Mouse (Mus musculus) forebrain, postnatal 0 days (tissue): ENCODE measurements around the gene Gins1. TPM values are rescaled to one million over a fixed set of nuclear protein-coding genes. Genes with fewer than 3 reads are reported as not detected.

ENCODE experiments used
- ATAC-seq: fragments of 200-750 bp; cut with Nextera tagmentation; 2 replicates; pipeline ENCODE4 v1.8.0; 2017; ENCODE audit warnings: mild to moderate bottlenecking, moderate library complexity
- DNase-seq: peaks from one replicate; pipeline ENCODE4 v3.0.0-alpha.2; 2015
- H3K27ac ChIP-seq: fragments of 300-500 bp; sonication (generic); 2 replicates; pipeline ENCODE4 v1.5.1; 2014; ENCODE audit warnings: low read depth, mild to moderate bottlenecking, antibody characterized with exemption, low read length, moderate library complexity, mixed read lengths
- H3K27me3 ChIP-seq: fragments of 300-500 bp; sonication (generic); 2 replicates; pipeline ENCODE4 v1.6.1; 2014; ENCODE audit warnings: mild to moderate bottlenecking, low read length, mixed read lengths; ENCODE audit not compliant: insufficient read depth
- H3K36me3 ChIP-seq: fragments of 300-500 bp; sonication (generic); 2 replicates; pipeline ENCODE4 v1.6.1; 2014; ENCODE audit warnings: mild to moderate bottlenecking, moderate library complexity; ENCODE audit not compliant: insufficient read depth
- H3K4me1 ChIP-seq: fragments of 300-500 bp; sonication (generic); 2 replicates; pipeline ENCODE4 v1.6.1; 2014; ENCODE audit warnings: antibody characterized with exemption; ENCODE audit not compliant: insufficient read depth
- H3K4me2 ChIP-seq: fragments of 300-500 bp; sonication (generic); 2 replicates; pipeline ENCODE4 v1.6.1; 2014; ENCODE audit warnings: low read depth, mild to moderate bottlenecking, moderate library complexity
- H3K4me3 ChIP-seq: fragments of 300-500 bp; sonication (generic); 2 replicates; pipeline ENCODE4 v1.5.1; 2014; ENCODE audit warnings: low read depth, low read length, mixed read lengths
- H3K9ac ChIP-seq: fragments of 300-500 bp; sonication (generic); 2 replicates; pipeline ENCODE4 v1.6.1; 2014; ENCODE audit warnings: mild to moderate bottlenecking
- H3K9me3 ChIP-seq: fragments of 300-500 bp; sonication (generic); 2 replicates; pipeline ENCODE4 v1.6.1; 2016; ENCODE audit warnings: low read length
- CTCF ChIP-seq: sonication (generic); IDR thresholded peaks from 2 replicates; pipeline ENCODE4 v1.5.1; 2016; ENCODE audit warnings: antibody characterized with exemption, control low read depth, low read depth
- WGBS: fragments of 180-500 bp; shearing (Covaris S2); extraction: QIAGEN DNeasy Blood & Tissue Kit; methylation state at CpG from one replicate; pipeline ENCODE4 v1.1.7; 2014; 5-methylcytosine and 5-hydroxymethylcytosine counted together
- polyA plus RNA-seq: library from polyadenylated mRNA; unstranded; fragments of >200 nt; fragmentation: Nextera tagmentation; extraction: Ambion mirVana; gene quantifications from 2 replicates; pipeline ENCODE4 v1.2.1, GENCODE M21; 2015
- total RNA-seq: library from RNA; depleted of rRNA; stranded (reverse); fragments of >200 nt; gene quantifications from 2 replicates; pipeline ENCODE4 v1.2.3, GENCODE M21; 2014

Gins1 gene
- total and polyA plus RNA-seq, 2 experiments from 2014 or later = 12.8 to 15.5 TPM

DNA sequence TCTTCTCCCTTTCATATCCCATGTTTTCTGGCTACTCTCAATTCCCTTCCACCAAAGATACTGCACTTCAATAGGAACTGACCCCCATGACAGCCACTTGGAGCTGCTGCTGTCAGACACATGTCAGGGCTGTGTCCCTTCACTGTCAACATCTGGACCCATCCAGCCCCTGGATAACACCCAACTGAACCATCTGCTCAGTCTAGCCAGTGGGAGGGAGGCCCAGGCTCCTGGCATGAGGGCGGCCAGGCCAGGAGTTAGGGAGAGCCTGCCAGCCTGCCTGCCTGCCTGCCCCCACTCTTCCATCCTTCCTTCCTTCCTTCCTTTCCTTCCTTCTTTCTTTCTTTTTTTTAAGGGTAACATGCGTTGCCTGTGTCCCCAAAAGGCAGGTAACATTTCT is 46.0 kb downstream of the Gins1 start:
- no peak overlapping the region for H3K4me2 ChIP-seq
- no peak for TF ChIP-seq CTCF
- peaks cover 20% of the 10 kb centered on the region for H3K36me3 ChIP-seq

DNA sequence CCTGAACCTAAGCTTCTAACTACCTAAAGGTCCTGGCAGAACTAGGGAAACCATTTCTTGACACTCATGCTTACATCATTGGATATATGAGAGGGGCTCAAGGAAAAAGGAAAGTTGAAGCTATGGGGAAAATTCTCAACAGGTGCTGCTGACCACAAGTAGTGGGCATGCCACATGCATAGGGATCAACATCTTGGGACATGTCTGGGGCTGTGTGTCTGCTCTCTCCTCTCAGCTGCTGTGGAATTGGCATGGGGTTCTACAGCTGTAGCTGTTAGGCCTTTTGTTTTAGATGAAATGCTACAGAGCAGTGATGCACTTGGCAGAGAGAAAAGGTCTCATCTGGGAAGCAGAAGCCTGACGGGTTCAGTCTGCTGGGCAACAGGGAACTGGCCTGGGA is 50.7 kb downstream of the Gins1 start:
- Histone ChIP-seq H3K9me3 (no peaks in the 10 kb centered on the region), H3K36me3 (peaks cover 36% of the 10 kb centered on the region), H3K4me1 (no peaks in the 10 kb centered on the region), H3K4me2 (no peak overlapping the region), H3K27ac (no peak overlapping the region), H3K4me3 (no peak overlapping the region), H3K9ac (no peak overlapping the region), H3K27me3 (no peaks in the 10 kb centered on the region)
- no peak for ATAC-seq
- TF ChIP-seq CTCF = no peak
- whole genome bisulfite sequencing = 64% methylated on average over 1 of the region's 1 CpGs
- DNase-seq = no peak

More for the DNA sequence above, 46.0 kb downstream of the Gins1 start:
- DNase-seq = no peak
- Histone ChIP-seq H3K9ac (no peak overlapping the region), H3K27ac (no peak overlapping the region), H3K4me3 (no peak overlapping the region), H3K9me3 (no peaks in the 10 kb centered on the region), H3K27me3 (no peaks in the 10 kb centered on the region), H3K4me1 (no peaks in the 10 kb centered on the region)
- WGBS = 96% methylated on average over 2 of the region's 2 CpGs
- no peak for ATAC-seq

DNA sequence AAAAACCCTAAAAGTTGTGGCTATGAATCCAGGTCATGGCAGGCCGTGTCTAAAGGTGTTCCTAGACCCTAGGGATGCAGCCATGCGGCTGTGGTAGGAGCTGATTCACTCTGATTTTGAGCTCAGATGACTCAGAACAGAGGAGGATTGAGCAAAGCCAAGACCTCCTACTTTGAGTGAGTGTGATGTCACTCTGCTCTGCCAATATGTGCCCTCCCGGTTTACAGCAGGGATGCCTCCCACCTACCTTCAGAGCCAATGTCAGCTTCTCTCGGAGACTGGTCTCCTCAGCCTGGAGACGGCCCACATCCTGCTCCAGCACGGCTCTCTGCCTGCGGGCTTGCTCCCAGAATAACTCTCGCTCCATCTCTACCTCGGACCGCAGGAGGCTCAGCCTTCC is 54.3 kb downstream of the Gins1 start:
- no peak for DNase-seq
- TF ChIP-seq CTCF = no peak
- Histone ChIP-seq H3K4me3 (no peak overlapping the region), H3K27me3 (no peaks in the 10 kb centered on the region), H3K27ac (no peak overlapping the region), H3K9me3 (no peaks in the 10 kb centered on the region), H3K4me1 (no peaks in the 10 kb centered on the region), H3K9ac (no peak overlapping the region), H3K36me3 (peaks cover 45% of the 10 kb centered on the region), H3K4me2 (no peak overlapping the region)
- no peak for ATAC-seq
- 90% methylated on average over 10 of the region's 10 CpGs for WGBS

DNA sequence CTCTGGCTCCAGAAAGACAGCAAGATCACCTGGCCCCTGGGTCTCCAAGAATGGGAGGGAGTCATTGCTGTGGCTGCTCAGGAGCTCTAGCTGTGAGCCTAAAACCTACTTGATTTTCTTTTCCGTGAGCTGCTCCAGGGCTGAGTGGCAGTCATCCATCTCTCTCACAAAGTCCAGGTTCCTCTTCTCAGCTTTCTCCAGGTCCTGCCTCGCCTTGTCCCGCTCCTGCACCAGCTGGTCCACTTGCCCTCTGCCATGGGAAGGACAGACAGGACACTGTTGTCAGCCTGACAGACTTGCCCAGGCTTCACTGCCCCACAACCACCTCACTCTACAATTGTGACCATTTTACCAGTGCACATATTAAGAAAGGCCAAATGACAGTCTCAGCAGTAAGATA is 58.0 kb downstream of the Gins1 start:
- no peaks in the 10 kb centered on the region for H3K27me3 ChIP-seq
- 92% methylated on average over 3 of the region's 3 CpGs for WGBS
- ATAC-seq (no peak), DNase-seq (no peak)
- H3K9me3 ChIP-seq = no peaks in the 10 kb centered on the region
- peaks cover 38% of the 10 kb centered on the region for H3K36me3 ChIP-seq
- no peak overlapping the region for H3K4me2 ChIP-seq
- no peak for TF ChIP-seq CTCF
- no peak overlapping the region for H3K9ac ChIP-seq
- H3K27ac ChIP-seq = no peak overlapping the region
- no peaks in the 10 kb centered on the region for H3K4me1 ChIP-seq
- no peak overlapping the region for H3K4me3 ChIP-seq

DNA sequence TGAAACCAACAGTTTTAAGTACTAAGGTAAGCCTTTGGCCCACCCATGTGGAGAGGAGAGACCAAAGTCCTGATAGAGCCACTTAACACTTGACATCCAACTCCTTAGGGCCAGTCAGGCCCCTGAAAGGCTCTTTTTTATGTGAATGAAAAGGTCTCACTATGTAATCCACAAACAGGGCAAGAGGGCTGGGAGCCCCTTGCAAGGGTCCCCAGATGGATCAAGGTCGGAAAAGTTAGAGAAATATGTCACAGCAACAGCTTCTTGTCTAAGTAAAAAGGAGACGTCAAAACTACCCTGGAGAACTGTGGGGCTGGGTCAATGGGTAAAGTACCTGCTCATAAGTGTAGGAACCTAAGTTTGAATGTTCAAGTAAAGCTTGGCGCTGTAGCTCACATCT is 59.4 kb downstream of the Gins1 start:
- H3K27ac ChIP-seq = no peak overlapping the region

DNA sequence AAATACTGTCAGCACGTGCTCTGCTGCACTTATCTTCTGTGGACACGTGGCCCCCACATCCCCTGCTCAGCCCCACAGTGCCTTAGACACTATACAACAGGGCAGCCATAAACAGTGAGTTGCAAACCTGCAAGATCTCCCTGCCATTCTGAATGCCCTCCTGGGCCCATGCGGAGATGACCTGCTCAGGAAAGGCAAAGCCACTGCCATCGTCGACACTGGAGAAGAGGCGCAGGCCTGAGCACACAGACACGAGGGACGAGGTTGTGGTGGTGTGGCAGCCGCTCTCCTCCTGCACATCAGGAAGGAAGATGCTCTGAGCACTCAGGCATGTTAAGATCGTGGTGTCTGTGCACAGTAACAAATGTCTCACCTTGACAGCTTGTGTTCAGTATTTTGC is 60.8 kb downstream of the Gins1 start:
- 95% methylated on average over 10 of the region's 10 CpGs for WGBS
- no peak for TF ChIP-seq CTCF
- DNase-seq (no peak), ATAC-seq (no peak)
- no peak overlapping the region for H3K9ac ChIP-seq
- H3K4me2 ChIP-seq = no peak overlapping the region
- H3K27ac ChIP-seq = no peak overlapping the region
- no peaks in the 10 kb centered on the region for H3K9me3 ChIP-seq
- peaks cover 22% of the 10 kb centered on the region; the same call in 1 of the 2 replicates for H3K36me3 ChIP-seq
- H3K27me3 ChIP-seq = no peaks in the 10 kb centered on the region
- H3K4me1 ChIP-seq = no peaks in the 10 kb centered on the region
- no peak overlapping the region for H3K4me3 ChIP-seq

More for the DNA sequence above, 59.4 kb downstream of the Gins1 start:
- no peak for ATAC-seq
- no peaks in the 10 kb centered on the region for H3K9me3 ChIP-seq
- WGBS = 92% methylated on average over 3 of the region's 3 CpGs
- no peak overlapping the region for H3K4me3 ChIP-seq
- H3K36me3 ChIP-seq = peaks cover 29% of the 10 kb centered on the region
- H3K4me1 ChIP-seq = no peaks in the 10 kb centered on the region
- H3K4me2 ChIP-seq = no peak overlapping the region
- no peak for TF ChIP-seq CTCF
- DNase-seq = no peak
- H3K9ac ChIP-seq = no peak overlapping the region
- H3K27me3 ChIP-seq = no peaks in the 10 kb centered on the region

DNA sequence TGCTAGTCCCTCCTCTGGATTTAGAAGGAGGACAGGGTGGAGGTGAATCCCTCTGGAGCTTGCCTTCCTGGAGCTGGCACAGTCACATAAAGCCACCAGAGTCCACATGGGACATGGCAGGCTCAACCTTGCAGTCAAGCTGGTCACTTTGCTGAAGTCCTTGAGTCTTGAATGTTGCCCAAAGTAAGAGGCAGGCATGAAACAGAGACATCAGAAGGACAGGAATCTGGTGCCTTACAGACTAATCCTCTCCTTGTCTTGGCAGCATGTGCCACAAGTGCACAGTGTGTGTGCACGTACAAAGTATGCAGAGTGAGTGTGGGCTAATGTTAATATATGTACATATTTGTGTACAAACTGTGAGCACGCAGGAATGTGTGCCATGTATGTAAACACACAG is 62.3 kb downstream of the Gins1 start:
- 87% methylated on average over 2 of the region's 2 CpGs for WGBS
- H3K4me3 ChIP-seq = no peak overlapping the region
- DNase-seq (no peak), ATAC-seq (no peak)
- no peaks in the 10 kb centered on the region for H3K4me1 ChIP-seq
- no peaks in the 10 kb centered on the region for H3K9me3 ChIP-seq
- no peak overlapping the region for H3K9ac ChIP-seq
- no peak overlapping the region for H3K27ac ChIP-seq
- no peak for TF ChIP-seq CTCF
- peaks cover 12% of the 10 kb centered on the region; the same call in 1 of the 2 replicates for H3K36me3 ChIP-seq
- no peak overlapping the region for H3K4me2 ChIP-seq
- no peaks in the 10 kb centered on the region for H3K27me3 ChIP-seq

DNA sequence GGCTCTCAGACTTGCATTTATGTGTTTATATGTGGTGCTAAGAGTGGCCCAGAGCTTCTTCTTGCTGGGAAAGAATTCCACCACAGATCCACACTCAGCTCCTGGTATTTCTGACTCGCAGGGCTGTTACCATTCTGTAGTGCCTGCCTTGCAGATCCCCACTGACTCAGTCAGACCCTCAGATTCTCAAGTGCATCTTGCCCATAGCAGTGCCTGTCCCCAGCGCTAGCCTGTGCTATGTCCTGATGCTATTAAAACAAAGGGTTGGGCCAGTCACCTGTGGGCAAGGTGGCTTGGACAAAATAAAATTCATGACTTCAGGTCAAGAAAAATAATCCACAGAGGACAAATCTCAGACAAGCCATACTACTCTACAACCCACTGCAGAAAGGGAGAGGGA is 64.0 kb downstream of the Gins1 start:
- no peak for DNase-seq
- Histone ChIP-seq H3K4me2 (no peak overlapping the region), H3K9ac (no peak overlapping the region), H3K4me1 (no peaks in the 10 kb centered on the region), H3K9me3 (no peaks in the 10 kb centered on the region), H3K27ac (no peak overlapping the region), H3K36me3 (peaks cover 26% of the 10 kb centered on the region), H3K4me3 (no peak overlapping the region), H3K27me3 (no peaks in the 10 kb centered on the region)
- no peak for TF ChIP-seq CTCF
- WGBS = 98% methylated on average over 2 of the region's 2 CpGs
- ATAC-seq = no peak
